Mouse (Mus musculus): ENCODE results near the gene Kat7.

- TF ChIP-seq POLR2A (IDR thresholded peaks at IDR 0.05; ENCODE audit: extremely low read depth, insufficient read depth, low read length): no peak
- TF ChIP-seq CTCF (IDR thresholded peaks at IDR 0.05; ENCODE audit: low read depth, low read length): peak; percentile 36; the same call in 1 of the 2 replicates
Observed at GRCm38 (mm10) chr11:95305600-95305999, 4.4 kb downstream of the Kat7 start.
